Mouse (Mus musculus): ENCODE measurements around the gene Ier5l.
A peak's percentile ranks its signal among the peaks of the same experiment; 100 is the strongest.

Ier5l gene

GRCm38 (mm10) chr2:30474039-30474438, at the start of gene Ier5l:
Gene Ier5l, minus strand, starts transcription at chr2:30474219.
- peak; percentile 94 to 95 for DNase-seq (ENCODE audit: low spot score in 2 of 2)

- no peak for DNase-seq (ENCODE audit: low spot score in 2 of 2)
Measured at GRCm38 (mm10) chr2:30523727-30524126, 49.7 kb upstream of the Ier5l start.

GRCm38 (mm10) chr2:30510711-30511380, 36.8 kb upstream of the Ier5l start:
- DNase-seq (ENCODE audit: low spot score in 2 of 2) = no peak

GRCm38 (mm10) chr2:30507138-30507727, 33.2 kb upstream of the Ier5l start:
- no peak for DNase-seq (ENCODE audit: low spot score in 2 of 2)

- DNase-seq (ENCODE audit: low spot score in 2 of 2) = peak; percentile 34 to 45
Measured at GRCm38 (mm10) chr2:30503677-30504621, 29.9 kb upstream of the Ier5l start.

GRCm38 (mm10) chr2:30501701-30502100, 27.7 kb upstream of the Ier5l start:
- DNase-seq (ENCODE audit: low spot score in 2 of 2) = no peak

GRCm38 (mm10) chr2:30495909-30496861, 22.2 kb upstream of the Ier5l start:
- peak in 1 of 2 experiments; percentile 36 for DNase-seq (ENCODE audit: low spot score in 2 of 2)

- no peak for DNase-seq (ENCODE audit: low spot score in 2 of 2)
Measured at GRCm38 (mm10) chr2:30495000-30495908, 21.2 kb upstream of the Ier5l start.

- no peak for DNase-seq (ENCODE audit: low spot score in 2 of 2)
Measured at GRCm38 (mm10) chr2:30490384-30490783, 16.4 kb upstream of the Ier5l start.

- no peak for DNase-seq (ENCODE audit: low spot score in 2 of 2)
Measured at GRCm38 (mm10) chr2:30487597-30487996, 13.6 kb upstream of the Ier5l start.

- DNase-seq (ENCODE audit: low spot score in 2 of 2) = no peak
Measured at GRCm38 (mm10) chr2:30478526-30478925, 4.5 kb upstream of the Ier5l start.

- DNase-seq (ENCODE audit: low spot score in 2 of 2) = no peak
Measured at GRCm38 (mm10) chr2:30476241-30476640, 2.2 kb upstream of the Ier5l start.

GRCm38 (mm10) chr2:30475457-30475856, 1.4 kb upstream of the Ier5l start:
- no peak for DNase-seq (ENCODE audit: low spot score in 2 of 2)

GRCm38 (mm10) chr2:30474776-30475175, 757 bp upstream of the Ier5l start:
- DNase-seq (ENCODE audit: low spot score in 2 of 2) = no peak

GRCm38 (mm10) chr2:30473431-30474031, 488 bp downstream of the Ier5l start:
- DNase-seq (ENCODE audit: low spot score in 2 of 2) = peak in 1 of 2 experiments; percentile 37

- DNase-seq (ENCODE audit: low spot score in 2 of 2) = no peak
Measured at GRCm38 (mm10) chr2:30472731-30473351, 1.2 kb downstream of the Ier5l start.

GRCm38 (mm10) chr2:30471795-30472720, 2.0 kb downstream of the Ier5l start:
- peak; percentile 52 to 60 for DNase-seq (ENCODE audit: low spot score in 2 of 2)

GRCm38 (mm10) chr2:30471051-30471450, 3.0 kb downstream of the Ier5l start:
- DNase-seq (ENCODE audit: low spot score in 2 of 2) = no peak

All from frontal cortex, postnatal 25 days (tissue).